Mouse (Mus musculus) 3T3-L1 (cell line): Measurements from ENCODE around the gene Papln.

Experiments used
- DNase-seq: peaks from one replicate; pipeline ENCODE4 v3.0.0-alpha.2; 2015; ENCODE audit warnings: low read depth, low spot score

Gene Papln

DNA sequence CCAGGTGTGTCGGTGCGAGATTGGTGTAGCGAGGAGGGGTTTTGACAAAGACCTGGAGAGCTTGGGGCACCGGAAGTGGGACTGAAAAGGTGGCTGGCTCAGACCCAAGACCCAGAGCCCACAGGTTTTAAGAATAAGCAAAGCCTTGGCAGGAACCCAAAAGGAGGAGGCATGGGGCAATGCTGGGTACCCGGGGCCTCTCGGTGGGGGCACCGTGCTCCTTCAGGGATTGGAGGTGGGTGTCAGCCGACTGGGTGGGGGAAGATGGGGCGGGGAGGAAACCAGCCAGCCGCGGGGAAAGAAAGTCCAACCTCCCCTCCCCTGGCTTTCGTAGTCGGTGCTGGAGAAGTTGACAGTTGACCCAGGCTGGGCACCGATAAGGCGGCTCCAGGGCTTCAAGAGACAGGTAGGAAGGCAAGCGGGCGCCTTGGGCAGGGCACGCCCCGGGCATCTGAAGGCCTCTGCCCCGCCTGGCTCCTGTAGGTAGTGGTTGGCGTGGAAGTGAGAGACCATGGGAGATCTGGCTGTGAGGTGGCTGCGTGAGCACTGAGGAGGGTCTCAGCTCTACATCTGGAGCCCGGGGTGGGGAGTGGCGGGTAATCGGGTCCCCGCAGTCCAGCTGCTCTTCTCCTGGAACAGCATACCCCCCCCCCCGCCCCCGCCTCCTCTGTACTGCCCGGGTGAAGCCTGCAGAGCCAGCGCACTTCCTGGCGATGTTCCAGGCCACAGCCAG lies at the start of gene Papln:
Gene Papln, plus strand, starts transcription at position 324 of the 733 bp plus-strand sequence.
- DNase-seq: no peak

DNA sequence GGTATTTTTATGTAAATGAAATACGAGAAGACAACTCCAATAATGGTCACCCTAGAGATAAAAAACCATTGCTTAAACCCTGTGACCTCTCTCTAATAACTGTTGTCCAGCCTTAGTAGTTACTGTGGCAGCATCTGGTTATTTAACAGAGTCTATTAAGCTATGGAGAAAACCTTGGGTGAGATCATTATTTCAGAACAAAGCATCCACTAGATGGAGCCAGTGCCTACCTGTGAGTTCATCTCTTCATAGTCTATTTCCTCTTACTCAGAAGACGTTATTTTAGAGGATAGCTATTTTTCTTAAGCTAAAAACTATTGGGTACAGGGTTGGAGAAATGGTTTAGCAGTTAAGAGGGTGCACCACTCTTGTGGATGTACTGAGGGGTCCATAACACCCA lies 49.7 kb upstream of the Papln start:
- peak; percentile 83 for DNase-seq

- no peak for DNase-seq
Observed at GRCm38 (mm10) chr12:83716416-83717184, 46.8 kb upstream of the Papln start.

- DNase-seq: no peak
Observed at GRCm38 (mm10) chr12:83719431-83719830, 44.0 kb upstream of the Papln start.

GRCm38 (mm10) chr12:83721281-83721680 lies 42.2 kb upstream of the Papln start:
- DNase-seq: no peak

DNA sequence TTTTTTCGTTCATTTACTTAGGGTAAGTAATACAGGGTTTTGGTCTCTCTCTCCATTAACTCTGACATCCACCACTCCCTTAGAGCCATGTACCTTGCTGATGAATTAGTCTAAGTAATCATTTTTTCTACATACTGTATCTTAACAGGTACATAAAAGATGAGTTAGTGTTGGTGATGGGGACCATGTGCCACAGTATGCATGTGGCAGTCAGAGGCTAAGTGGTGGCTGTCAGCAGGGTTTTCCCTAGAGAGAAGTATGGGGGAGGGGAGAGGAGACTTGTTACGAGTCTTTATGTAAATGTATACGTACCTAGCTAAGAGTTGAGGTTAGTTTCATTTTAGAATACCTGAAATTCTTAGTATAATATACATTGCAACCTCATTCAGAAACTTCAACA lies 40.4 kb upstream of the Papln start:
- DNase-seq: no peak

DNA sequence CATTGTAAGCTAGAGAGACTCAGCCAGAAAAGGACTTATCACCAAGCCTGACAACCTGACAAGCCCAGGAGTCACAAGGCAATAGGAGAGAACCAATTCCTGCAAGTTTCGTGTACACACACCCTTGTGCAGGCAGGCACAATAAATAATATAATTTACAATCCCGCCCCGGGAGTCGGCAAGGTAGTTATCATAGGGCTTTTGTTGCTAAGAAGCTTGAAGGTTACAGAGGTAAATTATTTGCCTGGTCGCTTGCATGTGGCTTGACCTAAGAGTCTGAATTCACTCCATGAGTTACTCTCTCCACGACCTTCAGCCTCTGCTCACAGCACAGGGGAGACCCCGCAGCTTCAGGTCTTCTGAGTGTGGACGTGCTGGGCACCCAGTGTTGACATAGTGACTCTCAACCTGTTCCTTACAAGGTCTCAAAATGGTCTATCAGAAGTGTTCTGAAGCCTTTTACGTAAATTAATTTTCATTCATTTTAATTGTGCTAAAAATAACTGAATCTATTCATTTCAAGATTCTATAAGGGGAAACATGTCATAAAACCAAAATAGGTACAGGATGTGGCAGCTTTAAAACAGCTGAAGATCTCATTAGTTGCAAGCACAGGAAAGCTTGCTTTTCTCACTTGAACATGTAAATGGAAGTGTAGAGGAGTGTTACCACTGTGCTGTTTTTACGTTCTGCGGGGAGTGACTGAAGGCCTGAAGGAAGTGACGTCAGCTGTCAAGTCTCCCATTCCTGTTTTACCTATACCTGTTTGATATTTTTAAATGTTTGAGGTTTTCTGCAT lies 36.7 kb upstream of the Papln start:
- no peak for DNase-seq

- no peak for DNase-seq
Observed at GRCm38 (mm10) chr12:83732225-83732624, 31.2 kb upstream of the Papln start.

GRCm38 (mm10) chr12:83734047-83734446 lies 29.4 kb upstream of the Papln start:
- DNase-seq: no peak

GRCm38 (mm10) chr12:83736236-83736635 lies 27.2 kb upstream of the Papln start:
- no peak for DNase-seq

DNA sequence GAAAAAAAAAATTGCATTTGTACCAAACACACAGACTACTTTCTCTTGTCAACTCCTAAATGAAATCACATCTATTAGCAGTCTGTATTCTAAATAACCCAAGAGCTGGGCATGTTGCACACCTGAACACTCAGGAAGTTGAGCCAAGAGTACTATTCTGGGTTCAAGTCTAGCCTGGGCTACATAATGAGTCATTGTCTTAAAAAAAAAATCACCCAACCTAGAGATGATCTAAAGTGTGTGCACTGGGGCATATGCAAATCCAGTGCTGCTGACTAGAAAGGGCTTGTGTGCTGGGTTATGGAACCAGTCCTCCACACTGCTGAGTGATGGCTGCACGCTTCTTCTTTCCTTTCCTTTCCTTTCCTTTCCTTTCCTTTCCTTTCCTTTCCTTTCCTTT lies 24.8 kb upstream of the Papln start:
- DNase-seq: no peak

DNA sequence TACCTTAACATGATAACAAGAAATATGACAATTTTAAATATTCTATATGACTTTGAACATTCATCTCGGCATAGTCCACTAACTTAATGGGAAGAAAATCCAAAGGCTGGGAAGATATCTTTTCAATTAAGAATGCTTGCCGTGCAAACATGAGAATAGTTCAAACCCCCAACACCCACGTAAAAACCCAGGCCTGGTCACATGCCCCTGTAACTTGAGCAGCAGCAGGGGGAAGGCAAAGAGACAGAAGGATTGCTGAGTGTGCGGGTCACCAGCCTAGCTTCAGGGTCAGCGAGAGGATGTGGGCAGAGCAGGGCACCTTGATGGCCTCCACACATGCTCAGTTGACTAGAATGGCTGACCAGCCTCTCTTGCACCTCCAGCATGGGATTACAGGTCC lies 21.7 kb upstream of the Papln start:
- DNase-seq: no peak

GRCm38 (mm10) chr12:83742834-83743233 lies 20.6 kb upstream of the Papln start:
- no peak for DNase-seq

GRCm38 (mm10) chr12:83743712-83744111 lies 19.7 kb upstream of the Papln start:
- no peak for DNase-seq

GRCm38 (mm10) chr12:83749186-83749585 lies 14.2 kb upstream of the Papln start:
- no peak for DNase-seq

- peak; percentile 30 for DNase-seq
Observed at GRCm38 (mm10) chr12:83752495-83752894, 10.9 kb upstream of the Papln start.

GRCm38 (mm10) chr12:83758735-83759134 lies 4.7 kb upstream of the Papln start:
- no peak for DNase-seq

GRCm38 (mm10) chr12:83760201-83760600 lies 3.2 kb upstream of the Papln start:
- no peak for DNase-seq

GRCm38 (mm10) chr12:83762706-83763105 lies 728 bp upstream of the Papln start:
- DNase-seq: no peak

- no peak for DNase-seq
Observed at GRCm38 (mm10) chr12:83764044-83764365, 571 bp downstream of the Papln start.

- no peak for DNase-seq
Observed at GRCm38 (mm10) chr12:83764519-83764918, 1.1 kb downstream of the Papln start.

DNA sequence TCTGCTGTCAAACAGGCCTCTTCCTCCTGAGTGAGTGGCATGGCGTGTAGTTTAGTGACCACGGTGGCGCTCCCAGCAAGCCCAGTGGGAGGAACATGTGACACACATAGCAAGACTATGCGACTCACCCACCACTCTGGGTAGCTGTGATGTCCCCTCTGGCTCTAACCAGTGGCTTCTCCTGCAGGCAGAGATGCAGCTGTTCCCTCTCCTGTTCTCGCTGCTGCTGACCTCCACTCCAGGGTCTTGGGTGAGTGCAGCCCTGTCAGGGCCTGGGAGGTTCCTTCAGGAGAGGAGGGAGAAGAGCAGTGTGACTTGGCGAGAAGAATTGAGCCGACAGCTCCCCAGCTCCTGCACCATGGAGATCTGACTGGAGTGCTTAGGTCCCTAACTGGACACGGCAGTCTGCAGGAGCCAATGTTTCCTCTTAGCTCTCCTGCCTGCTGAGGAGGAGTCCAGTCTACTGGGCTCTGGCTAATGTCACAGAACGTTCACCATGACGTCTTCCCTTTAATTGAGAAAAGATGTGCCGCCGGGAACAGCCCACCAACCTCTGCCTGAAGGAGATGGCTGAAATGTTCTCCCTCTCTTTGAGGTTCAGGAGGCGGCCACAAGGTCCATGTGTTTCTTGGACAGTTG lies 2.6 kb downstream of the Papln start:
- DNase-seq: no peak
